Mouse (Mus musculus) CH12.LX (cell line): ENCODE data around the gene Csf1.

Experiments
- CTCF ChIP-seq, 2 experiments: IDR thresholded peaks in 1 of 2; conservative IDR thresholded peaks in 1 of 2; 2 replicates each; pipeline ENCODE4 v1.5.1; 2011 to 2012; ENCODE audit warnings: low read depth in 2 of 2, low read length in 2 of 2, improper control_type of control experiment in 1 of 2, inconsistent platforms in 1 of 2, mild to moderate bottlenecking in 1 of 2, moderate library complexity in 1 of 2
- E2F4 ChIP-seq: IDR thresholded peaks from 2 replicates; pipeline ENCODE4 v1.6.1; 2011; ENCODE audit warnings: low read depth, low read length, improper control_type of control experiment; ENCODE audit not compliant: insufficient replicate concordance
- MAX ChIP-seq: IDR thresholded peaks from 2 replicates; pipeline ENCODE4 v1.6.1; 2011; ENCODE audit warnings: low read length, improper control_type of control experiment
- MEF2A ChIP-seq: IDR thresholded peaks from 2 replicates; pipeline ENCODE4 v1.6.1; 2014; ENCODE audit warnings: low read depth, mild to moderate bottlenecking, inconsistent platforms, low read length, improper control_type of control experiment, borderline replicate concordance
- MYC ChIP-seq: IDR thresholded peaks from 2 replicates; pipeline ENCODE4 v1.6.1; 2011; ENCODE audit warnings: low read depth, mild to moderate bottlenecking, improper control_type of control experiment, low read length
- POLR2A ChIP-seq: IDR thresholded peaks from 2 replicates; pipeline ENCODE4 v1.6.1; 2011; ENCODE audit warnings: low read depth, mild to moderate bottlenecking, improper control_type of control experiment, low read length
- POLR2AphosphoS2 ChIP-seq: IDR thresholded peaks from 2 replicates; pipeline ENCODE4 v1.6.1; 2011; ENCODE audit warnings: low read depth, low read length, improper control_type of control experiment
- UBTF ChIP-seq: IDR thresholded peaks from 2 replicates; pipeline ENCODE4 v1.6.1; 2012; ENCODE audit warnings: low read depth, mild to moderate bottlenecking, inconsistent platforms, low read length, improper control_type of control experiment, moderate library complexity
- USF1 ChIP-seq: IDR thresholded peaks from 2 replicates; pipeline ENCODE4 v1.6.1; 2014; ENCODE audit warnings: low read depth, mild to moderate bottlenecking, inconsistent platforms, low read length, improper control_type of control experiment
- ZNF384 ChIP-seq: IDR thresholded peaks from 2 replicates; pipeline ENCODE4 v1.6.1; 2012; ENCODE audit warnings: low read depth, low read length, improper control_type of control experiment, inconsistent platforms

DNA sequence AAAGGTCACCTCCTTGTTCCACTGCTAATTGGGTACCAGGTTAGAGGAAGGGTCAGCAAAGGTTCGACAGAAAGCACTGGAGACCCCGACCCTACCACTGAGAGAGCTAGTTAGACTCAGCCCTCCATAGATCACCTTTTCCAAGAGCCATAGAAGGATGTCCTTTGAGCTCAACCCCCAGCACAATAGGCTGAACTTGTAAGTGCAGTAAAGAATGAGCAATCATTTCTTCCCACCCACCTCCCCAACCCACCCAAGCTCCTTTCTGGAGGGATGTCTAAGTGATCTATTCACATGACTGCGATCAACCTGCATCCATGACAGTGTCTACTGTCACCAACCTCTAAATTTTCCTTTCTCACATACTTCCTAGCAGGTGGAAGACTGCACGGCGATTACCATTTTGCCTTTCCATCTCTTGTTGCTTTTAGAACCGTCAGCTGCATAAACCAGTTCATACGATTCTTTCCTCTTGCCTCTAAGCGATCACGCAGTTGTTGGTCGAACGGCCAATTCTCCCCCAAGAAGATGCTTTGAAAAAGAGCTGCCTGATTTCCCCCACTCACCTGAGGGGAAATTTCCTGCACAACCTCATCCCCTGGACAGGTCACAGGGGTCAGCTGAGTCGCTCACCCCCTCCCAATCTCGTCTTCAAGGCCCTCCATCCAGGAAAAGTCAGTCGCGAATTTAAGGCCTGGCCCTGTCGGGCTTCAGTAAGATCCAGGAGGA is 64.9 kb downstream of the Csf1 start:
- TF ChIP-seq MYC (no peak), USF1 (no peak), POLR2A (no peak), E2F4 (no peak), ZNF384 (no peak), CTCF (conservative IDR thresholded peaks at IDR 0.05 in 1 of 2, IDR thresholded peaks at IDR 0.05 in 1 of 2; ENCODE audit: low read depth in 2 of 2, low read length in 2 of 2) (no peak), MEF2A (no peak), MAX (no peak), POLR2AphosphoS2 (no peak), UBTF (no peak)
